Mouse (Mus musculus) hindbrain, embryonic 15.5 days (tissue): ENCODE data around the gene Tacr2. TPM values are rescaled to one million over a fixed set of nuclear protein-coding genes. Genes with fewer than 3 reads are reported as not detected.

ENCODE experiments used
- ATAC-seq: fragments of 200-750 bp; cut with Nextera tagmentation; 2 replicates; pipeline ENCODE4 v1.8.0; 2017; ENCODE audit warnings: low read depth, moderate number of reproducible peaks, moderate TSS enrichment; ENCODE audit not compliant: low FRiP score
- H3K27ac ChIP-seq: fragments of 300-500 bp; sonication (generic); replicated peaks from 2 replicates; pipeline ENCODE4 v1.5.1; 2015; ENCODE audit warnings: mild to moderate bottlenecking, inconsistent platforms
- H3K27me3 ChIP-seq: fragments of 300-500 bp; sonication (generic); 2 replicates; pipeline ENCODE4 v1.6.1; 2015; ENCODE audit warnings: control low read depth, inconsistent platforms
- H3K36me3 ChIP-seq: fragments of 300-500 bp; sonication (generic); 2 replicates; pipeline ENCODE4 v1.6.1; 2015; ENCODE audit warnings: control low read depth, inconsistent platforms
- H3K4me1 ChIP-seq: fragments of 300-500 bp; sonication (generic); replicated peaks from 2 replicates; pipeline ENCODE4 v1.6.1; 2015; ENCODE audit warnings: control low read depth, inconsistent platforms
- H3K4me2 ChIP-seq: fragments of 300-500 bp; sonication (generic); 2 replicates; pipeline ENCODE4 v1.6.1; 2015; ENCODE audit warnings: moderate library complexity, mild to moderate bottlenecking, inconsistent platforms
- H3K4me3 ChIP-seq: fragments of 300-500 bp; sonication (generic); 2 replicates; pipeline ENCODE4 v1.5.1; 2015; ENCODE audit warnings: mild to moderate bottlenecking, inconsistent platforms
- H3K9ac ChIP-seq: fragments of 300-500 bp; sonication (generic); 2 replicates; pipeline ENCODE4 v1.6.1; 2015; ENCODE audit warnings: inconsistent platforms
- H3K9me3 ChIP-seq: fragments of 300-500 bp; sonication (generic); 2 replicates; pipeline ENCODE4 v1.6.1; 2016; ENCODE audit warnings: control low read depth, inconsistent platforms
- WGBS: fragments of 180-500 bp; shearing (Covaris S2); methylation state at CpG from one replicate; pipeline ENCODE4 v1.1.7; 2015; 5-methylcytosine and 5-hydroxymethylcytosine counted together
- polyA plus RNA-seq: library from polyadenylated mRNA; unstranded; fragments of >200 nt; fragmentation: Nextera tagmentation; extraction: Ambion mirVana; gene quantifications from 2 replicates; pipeline ENCODE4 v1.2.1, GENCODE M21; 2015

Gene Tacr2
- polyA plus RNA-seq, 1 experiment from 2014 or later = not detected

- WGBS = 91% methylated on average over 9 of the region's 9 CpGs
Observed at GRCm38 (mm10) chr10:62244067-62244466, 8.2 kb upstream of the Tacr2 start.

GRCm38 (mm10) chr10:62247156-62247555, 5.1 kb upstream of the Tacr2 start:
- Histone ChIP-seq H3K27me3 (no peaks in the 10 kb centered on the region), H3K4me2 (no peak overlapping the region), H3K36me3 (no peaks in the 10 kb centered on the region), H3K4me3 (no peak overlapping the region), H3K9me3 (no peaks in the 10 kb centered on the region), H3K4me1 (peaks cover 4% of the 10 kb centered on the region; the same call in 1 of the 2 replicates), H3K9ac (no peak overlapping the region), H3K27ac (no peak overlapping the region)
- WGBS = 61% methylated on average over 3 of the region's 3 CpGs
- ATAC-seq = no peak

More at GRCm38 (mm10) chr10:62244067-62244466, 8.2 kb upstream of the Tacr2 start:
- no peak overlapping the region for H3K9ac ChIP-seq
- H3K36me3 ChIP-seq = no peaks in the 10 kb centered on the region
- H3K27ac ChIP-seq = no peak overlapping the region
- ATAC-seq = no peak
- H3K9me3 ChIP-seq = no peaks in the 10 kb centered on the region
- H3K27me3 ChIP-seq = no peaks in the 10 kb centered on the region
- H3K4me3 ChIP-seq = no peak overlapping the region
- H3K4me1 ChIP-seq = peaks cover 4% of the 10 kb centered on the region; the same call in 1 of the 2 replicates
- H3K4me2 ChIP-seq = no peak overlapping the region

- ATAC-seq = no peak
- Histone ChIP-seq H3K27ac (no peak overlapping the region), H3K9ac (no peak overlapping the region), H3K4me3 (no peak overlapping the region), H3K4me2 (no peak overlapping the region), H3K36me3 (no peaks in the 10 kb centered on the region), H3K27me3 (no peaks in the 10 kb centered on the region), H3K4me1 (peaks cover 4% of the 10 kb centered on the region; the same call in 1 of the 2 replicates), H3K9me3 (no peaks in the 10 kb centered on the region)
- WGBS = 54% methylated on average over 8 of the region's 8 CpGs
Observed at GRCm38 (mm10) chr10:62247815-62248214, 4.4 kb upstream of the Tacr2 start.

- Histone ChIP-seq H3K9me3 (no peaks in the 10 kb centered on the region), H3K27ac (no peak overlapping the region), H3K4me2 (no peak overlapping the region), H3K4me1 (no peaks in the 10 kb centered on the region), H3K9ac (no peak overlapping the region), H3K4me3 (no peak overlapping the region), H3K36me3 (no peaks in the 10 kb centered on the region), H3K27me3 (no peaks in the 10 kb centered on the region)
- ATAC-seq = no peak
- WGBS = 90% methylated on average over 27 of the region's 27 CpGs
Observed at GRCm38 (mm10) chr10:62252496-62253235, 428 bp downstream of the Tacr2 start.

GRCm38 (mm10) chr10:62258298-62258697, 6.1 kb downstream of the Tacr2 start:
- no peaks in the 10 kb centered on the region for H3K27me3 ChIP-seq
- H3K36me3 ChIP-seq = no peaks in the 10 kb centered on the region
- H3K4me2 ChIP-seq = no peak overlapping the region
- H3K4me3 ChIP-seq = no peak overlapping the region
- 97% methylated on average over 5 of the region's 5 CpGs for WGBS
- H3K9ac ChIP-seq = no peak overlapping the region
- no peak overlapping the region for H3K27ac ChIP-seq
- no peaks in the 10 kb centered on the region for H3K9me3 ChIP-seq
- ATAC-seq = no peak
- H3K4me1 ChIP-seq = no peaks in the 10 kb centered on the region

GRCm38 (mm10) chr10:62261115-62261886, 9.1 kb downstream of the Tacr2 start:
- WGBS = 16% methylated on average over 18 of the region's 18 CpGs
- peak; percentile 79; the same call in 1 of the 2 replicates for ATAC-seq

GRCm38 (mm10) chr10:62264299-62264698, 12.1 kb downstream of the Tacr2 start:
- Histone ChIP-seq H3K4me2 (no peak overlapping the region), H3K9ac (no peak overlapping the region), H3K4me1 (no peaks in the 10 kb centered on the region), H3K27ac (no peak overlapping the region), H3K4me3 (no peak overlapping the region), H3K9me3 (no peaks in the 10 kb centered on the region), H3K27me3 (no peaks in the 10 kb centered on the region), H3K36me3 (0 out of 2 replicates have a peak, but pooled peaks cover 2% of the 10 kb centered on the region)
- 88% methylated on average over 2 of the region's 2 CpGs for WGBS
- no peak for ATAC-seq

More at GRCm38 (mm10) chr10:62261115-62261886, 9.1 kb downstream of the Tacr2 start:
- Histone ChIP-seq H3K27me3 (no peaks in the 10 kb centered on the region), H3K9me3 (no peaks in the 10 kb centered on the region), H3K9ac (no peak overlapping the region), H3K27ac (no peak overlapping the region), H3K4me2 (no peak overlapping the region), H3K36me3 (no peaks in the 10 kb centered on the region), H3K4me3 (no peak overlapping the region), H3K4me1 (no peaks in the 10 kb centered on the region)

GRCm38 (mm10) chr10:62269278-62269677, 17.0 kb downstream of the Tacr2 start:
- Histone ChIP-seq H3K27me3 (no peaks in the 10 kb centered on the region), H3K4me3 (no peak overlapping the region), H3K4me1 (no peaks in the 10 kb centered on the region), H3K9ac (no peak overlapping the region), H3K36me3 (peaks cover 37% of the 10 kb centered on the region), H3K4me2 (no peak overlapping the region), H3K27ac (no peak overlapping the region), H3K9me3 (no peaks in the 10 kb centered on the region)
- WGBS = 84% methylated on average over 16 of the region's 16 CpGs
- no peak for ATAC-seq

- ATAC-seq = no peak
- Histone ChIP-seq H3K27ac (no peak overlapping the region), H3K27me3 (no peaks in the 10 kb centered on the region), H3K4me2 (no peak overlapping the region), H3K9ac (no peak overlapping the region), H3K4me3 (no peak overlapping the region), H3K4me1 (no peaks in the 10 kb centered on the region), H3K36me3 (peaks cover 45% of the 10 kb centered on the region), H3K9me3 (no peaks in the 10 kb centered on the region)
- 42% methylated on average over 4 of the region's 4 CpGs for WGBS
Observed at GRCm38 (mm10) chr10:62275235-62275634, 23.0 kb downstream of the Tacr2 start.

- no peak for ATAC-seq
- Histone ChIP-seq H3K27ac (no peak overlapping the region), H3K36me3 (peaks cover 56% of the 10 kb centered on the region), H3K4me1 (no peaks in the 10 kb centered on the region), H3K9ac (no peak overlapping the region), H3K4me2 (no peak overlapping the region), H3K4me3 (no peak overlapping the region), H3K9me3 (no peaks in the 10 kb centered on the region), H3K27me3 (no peaks in the 10 kb centered on the region)
- 95% methylated on average over 18 of the region's 19 CpGs for WGBS
Observed at GRCm38 (mm10) chr10:62277499-62278293, 25.5 kb downstream of the Tacr2 start.

- Histone ChIP-seq H3K36me3 (peaks cover 53% of the 10 kb centered on the region), H3K27ac (no peak overlapping the region), H3K4me3 (no peak overlapping the region), H3K4me2 (no peak overlapping the region), H3K9ac (no peak overlapping the region), H3K4me1 (no peaks in the 10 kb centered on the region), H3K27me3 (no peaks in the 10 kb centered on the region), H3K9me3 (no peaks in the 10 kb centered on the region)
- 56% methylated on average over 3 of the region's 3 CpGs for WGBS
- no peak for ATAC-seq
Observed at GRCm38 (mm10) chr10:62279066-62279465, 26.8 kb downstream of the Tacr2 start.

GRCm38 (mm10) chr10:62279671-62280070, 27.4 kb downstream of the Tacr2 start:
- H3K9me3 ChIP-seq = no peaks in the 10 kb centered on the region
- H3K4me3 ChIP-seq = no peak overlapping the region
- no peak overlapping the region for H3K27ac ChIP-seq
- H3K4me1 ChIP-seq = no peaks in the 10 kb centered on the region
- H3K27me3 ChIP-seq = no peaks in the 10 kb centered on the region
- peaks cover 52% of the 10 kb centered on the region for H3K36me3 ChIP-seq
- whole genome bisulfite sequencing = 94% methylated on average over 4 of the region's 4 CpGs
- ATAC-seq = no peak
- no peak overlapping the region for H3K9ac ChIP-seq
- no peak overlapping the region for H3K4me2 ChIP-seq
